Mouse (Mus musculus): ENCODE results near the gene Rps19bp1.

DNA sequence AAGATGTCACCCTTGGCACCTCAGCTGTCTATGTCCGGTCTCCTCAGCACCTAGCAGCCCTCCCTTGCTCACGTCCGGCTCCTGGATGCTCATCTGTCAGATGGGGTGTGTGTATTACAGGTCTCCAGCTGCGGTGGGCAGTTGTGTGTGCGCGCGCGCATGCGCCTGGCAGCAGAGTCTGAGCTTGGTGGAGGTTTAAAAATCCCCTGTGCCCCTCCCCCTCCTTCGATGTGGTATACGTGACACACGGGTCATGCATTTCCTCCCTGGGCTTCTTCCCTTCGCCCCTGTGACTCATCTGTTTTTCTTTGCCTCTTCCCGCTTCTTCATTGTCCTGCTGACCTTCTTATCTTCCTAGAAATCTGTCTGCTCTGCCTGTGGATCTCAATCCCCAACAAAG lies 44.9 kb downstream of the Rps19bp1 start:
- TF ChIP-seq CTCF (IDR thresholded peaks at IDR 0.05; ENCODE audit: insufficient read depth, low read length) (no peak), POLR2A (IDR thresholded peaks at IDR 0.05; ENCODE audit: borderline replicate concordance, extremely low read depth, low read depth, low read length) (no peak)

Data from lung, adult 2 months (tissue).